Mouse (Mus musculus) stomach, postnatal 0 days (tissue): ENCODE results near the gene Tmem108. TPM values are rescaled to one million over a fixed set of nuclear protein-coding genes. Genes with fewer than 3 reads are reported as not detected.

ENCODE experiments used
- ATAC-seq: fragments of 200-750 bp; cut with Nextera tagmentation; 2 replicates; pipeline ENCODE4 v1.8.0; 2017; ENCODE audit not compliant: low FRiP score, low TSS enrichment
- DNase-seq: peaks from one replicate; pipeline ENCODE4 v3.0.0-alpha.2; 2016; ENCODE audit warnings: low spot score
- H3K27ac ChIP-seq: fragments of 300-500 bp; sonication (generic); replicated peaks from 2 replicates; pipeline ENCODE4 v1.5.1; 2014; ENCODE audit warnings: mild to moderate bottlenecking, control low read depth
- H3K27me3 ChIP-seq: fragments of 300-500 bp; sonication (generic); 2 replicates; pipeline ENCODE4 v1.6.1; 2014; ENCODE audit warnings: low read length; ENCODE audit not compliant: control insufficient read depth, insufficient read depth
- H3K36me3 ChIP-seq: fragments of 300-500 bp; sonication (generic); 2 replicates; pipeline ENCODE4 v1.6.1; 2014; ENCODE audit warnings: low read length, mixed read lengths; ENCODE audit not compliant: control insufficient read depth, insufficient read depth
- H3K4me1 ChIP-seq: fragments of 300-500 bp; sonication (generic); replicated peaks from 2 replicates; pipeline ENCODE4 v1.6.1; 2014; ENCODE audit warnings: antibody characterized with exemption; ENCODE audit not compliant: control insufficient read depth, insufficient read depth
- H3K4me2 ChIP-seq: fragments of 300-500 bp; sonication (generic); replicated peaks from 2 replicates; pipeline ENCODE4 v1.6.1; 2014; ENCODE audit warnings: low read depth, mild to moderate bottlenecking, control low read depth, moderate library complexity
- H3K4me3 ChIP-seq: fragments of 300-500 bp; sonication (generic); 2 replicates; pipeline ENCODE4 v1.5.1; 2014; ENCODE audit warnings: low read depth, low read length, control low read depth
- H3K9ac ChIP-seq: fragments of 300-500 bp; sonication (generic); 2 replicates; pipeline ENCODE4 v1.6.1; 2014; ENCODE audit warnings: mild to moderate bottlenecking, low read length, control low read depth, mixed read lengths
- H3K9me3 ChIP-seq: fragments of 300-500 bp; sonication (generic); 2 replicates; pipeline ENCODE4 v1.6.1; 2016; ENCODE audit warnings: low read length; ENCODE audit not compliant: control insufficient read depth
- CTCF ChIP-seq: IDR thresholded peaks from 2 replicates; pipeline ENCODE4 v1.5.1; 2016; ENCODE audit warnings: antibody characterized with exemption, low read depth, mild to moderate bottlenecking, moderate library complexity
- EP300 ChIP-seq: optimal IDR thresholded peaks from 2 replicates; pipeline ENCODE3; 2016; ENCODE audit warnings: antibody characterized with exemption
- WGBS: fragments of 180-500 bp; shearing (Covaris S2); extraction: QIAGEN DNeasy Blood & Tissue Kit; methylation state at CpG from one replicate; pipeline ENCODE4 v1.1.7; 2014; 5-methylcytosine and 5-hydroxymethylcytosine counted together
- polyA plus RNA-seq: library from polyadenylated mRNA; unstranded; fragments of >200 nt; fragmentation: Nextera tagmentation; extraction: Ambion mirVana; gene quantifications from 2 replicates; pipeline ENCODE4 v1.2.1, GENCODE M21; 2015

Gene Tmem108
- polyA plus RNA-seq, 1 experiment from 2014 or later, result 4.2 TPM

GRCm38 (mm10) chr9:103608161-103609058 lies 153.2 kb downstream of the Tmem108 start:
- 74% methylated on average over 13 of the region's 13 CpGs for WGBS
- Histone ChIP-seq H3K4me3 (no peak overlapping the region), H3K27me3 (no peaks in the 10 kb centered on the region), H3K36me3 (no peaks in the 10 kb centered on the region), H3K9me3 (no peaks in the 10 kb centered on the region), H3K4me1 (no peaks in the 10 kb centered on the region), H3K9ac (no peak overlapping the region), H3K4me2 (no peak overlapping the region), H3K27ac (no peak overlapping the region)
- DNase-seq (no peak), ATAC-seq (no peak)
- TF ChIP-seq CTCF, result no peak

GRCm38 (mm10) chr9:103606056-103606455 lies 155.6 kb downstream of the Tmem108 start:
- ATAC-seq (no peak), DNase-seq (no peak)
- Histone ChIP-seq H3K4me1 (no peaks in the 10 kb centered on the region), H3K27me3 (no peaks in the 10 kb centered on the region), H3K9me3 (no peaks in the 10 kb centered on the region), H3K4me3 (no peak overlapping the region), H3K27ac (no peak overlapping the region), H3K9ac (no peak overlapping the region), H3K36me3 (no peaks in the 10 kb centered on the region), H3K4me2 (no peak overlapping the region)
- WGBS, result 81% methylated on average over 1 of the region's 1 CpGs
- TF ChIP-seq CTCF (no peak), EP300 (no peak)

- no peaks in the 10 kb centered on the region for H3K27me3 ChIP-seq
- TF ChIP-seq CTCF (no peak), EP300 (no peak)
- DNase-seq (no peak), ATAC-seq (no peak)
- no peak overlapping the region for H3K9ac ChIP-seq
- H3K4me1 ChIP-seq, result no peaks in the 10 kb centered on the region
- no peaks in the 10 kb centered on the region for H3K9me3 ChIP-seq
- H3K4me2 ChIP-seq, result no peak overlapping the region
- WGBS, result 66% methylated on average over 6 of the region's 6 CpGs
- H3K27ac ChIP-seq, result no peak overlapping the region
- no peak overlapping the region for H3K4me3 ChIP-seq
- H3K36me3 ChIP-seq, result no peaks in the 10 kb centered on the region
Observed at GRCm38 (mm10) chr9:103603792-103604191, 157.8 kb downstream of the Tmem108 start.

- TF ChIP-seq CTCF, result no peak
- no peak for TF ChIP-seq EP300
- DNase-seq (no peak), ATAC-seq (no peak)
- Histone ChIP-seq H3K4me2 (no peak overlapping the region), H3K36me3 (no peaks in the 10 kb centered on the region), H3K9me3 (no peaks in the 10 kb centered on the region), H3K4me1 (no peaks in the 10 kb centered on the region), H3K27me3 (no peaks in the 10 kb centered on the region), H3K27ac (no peak overlapping the region), H3K9ac (no peak overlapping the region), H3K4me3 (no peak overlapping the region)
- 84% methylated on average over 4 of the region's 4 CpGs for WGBS
Observed at GRCm38 (mm10) chr9:103601878-103602277, 159.8 kb downstream of the Tmem108 start.

GRCm38 (mm10) chr9:103600834-103601233 lies 160.8 kb downstream of the Tmem108 start:
- Histone ChIP-seq H3K4me3 (no peak overlapping the region), H3K27me3 (no peaks in the 10 kb centered on the region), H3K9ac (no peak overlapping the region), H3K9me3 (no peaks in the 10 kb centered on the region), H3K4me1 (no peaks in the 10 kb centered on the region), H3K36me3 (no peaks in the 10 kb centered on the region), H3K27ac (no peak overlapping the region), H3K4me2 (no peak overlapping the region)
- no peak for DNase-seq
- ATAC-seq, result no peak
- TF ChIP-seq EP300, result no peak
- peak; percentile 58 for TF ChIP-seq CTCF
- WGBS, result 50% methylated on average over 3 of the region's 3 CpGs

- H3K27ac ChIP-seq, result no peak overlapping the region
- H3K27me3 ChIP-seq, result no peaks in the 10 kb centered on the region
- TF ChIP-seq CTCF (no peak), EP300 (no peak)
- no peak overlapping the region for H3K9ac ChIP-seq
- H3K4me1 ChIP-seq, result no peaks in the 10 kb centered on the region
- H3K36me3 ChIP-seq, result no peaks in the 10 kb centered on the region
- DNase-seq (no peak), ATAC-seq (no peak)
- H3K9me3 ChIP-seq, result no peaks in the 10 kb centered on the region
- no peak overlapping the region for H3K4me3 ChIP-seq
- 77% methylated on average over 3 of the region's 3 CpGs for WGBS
- H3K4me2 ChIP-seq, result no peak overlapping the region
Observed at GRCm38 (mm10) chr9:103599908-103600307, 161.7 kb downstream of the Tmem108 start.
